Mouse (Mus musculus): ENCODE measurements at regions not wholly inside any gene's neighbourhood (a gene's known extent, or its start where the extent isn't known, plus 50 kb on each side); places are given as distances from the start of the nearest gene placed in this dataset.

- Histone ChIP-seq H3K9ac (ENCODE audit: insufficient read depth, low read depth) (no peak overlapping the region), H3K4me1 (ENCODE audit: control insufficient read depth in 1 of 2, insufficient read depth in 2 of 2) (no peaks in the 10 kb centered on the region), H3K27ac (ENCODE audit: insufficient read depth, low read depth) (no peak overlapping the region), H3K36me3 (replicated peaks in 1 of 2; ENCODE audit: control insufficient read depth in 1 of 2, insufficient read depth in 1 of 2, low read length in 1 of 2) (no peaks in the 10 kb centered on the region), H3K4me3 (replicated peaks in 1 of 3; ENCODE audit: low read depth in 2 of 3, low read length in 2 of 3, poor library complexity in 1 of 3) (no peak overlapping the region), H3K27me3 (replicated peaks) (no peaks in the 10 kb centered on the region), H3K79me2 (replicated peaks; ENCODE audit: control insufficient read depth, extremely low read depth, insufficient read depth, poor library complexity, severe bottlenecking) (no peaks in the 10 kb centered on the region), H3K4me2 (ENCODE audit: insufficient read depth, low read depth, poor library complexity, severe bottlenecking) (no peak overlapping the region), H3K9me3 (replicated peaks; ENCODE audit: low read length) (no peaks in the 10 kb centered on the region)
- no peak for TF ChIP-seq IRF4 (IDR thresholded peaks at IDR 0.05; ENCODE audit: low read depth, low read length)
- TF ChIP-seq RAD21 (IDR thresholded peaks at IDR 0.05; ENCODE audit: low read depth, low read length), result no peak
- no peak for TF ChIP-seq TBP (conservative IDR thresholded peaks at IDR 0.05; ENCODE audit: low read depth, low read length)
- no peak for TF ChIP-seq POLR2A (IDR thresholded peaks at IDR 0.05; ENCODE audit: low read depth, low read length)
- TF ChIP-seq USF1 (IDR thresholded peaks at IDR 0.05; ENCODE audit: low read depth, low read length), result no peak
- TF ChIP-seq JUN (IDR thresholded peaks at IDR 0.05; ENCODE audit: insufficient read depth, low read depth, low read length), result no peak
- TF ChIP-seq MAZ (IDR thresholded peaks at IDR 0.05; ENCODE audit: low read depth, low read length), result no peak
- no peak for TF ChIP-seq UBTF (IDR thresholded peaks at IDR 0.05; ENCODE audit: low read depth, low read length)
- no peak for TF ChIP-seq JUND (conservative IDR thresholded peaks at IDR 0.05; ENCODE audit: low read depth, low read length)
- TF ChIP-seq NELFE (IDR thresholded peaks at IDR 0.05; ENCODE audit: low read depth, low read length), result no peak
- TF ChIP-seq CTCF (conservative IDR thresholded peaks at IDR 0.05 in 1 of 2, IDR thresholded peaks at IDR 0.05 in 1 of 2; ENCODE audit: low read depth in 2 of 2, low read length in 2 of 2), result no peak
- no peak for TF ChIP-seq MXI1 (IDR thresholded peaks at IDR 0.05; ENCODE audit: low read depth, low read length)
- TF ChIP-seq MEF2A (IDR thresholded peaks at IDR 0.05; ENCODE audit: borderline replicate concordance, low read depth, low read length), result no peak
- no peak for TF ChIP-seq MAFK (IDR thresholded peaks at IDR 0.05; ENCODE audit: insufficient replicate concordance, low read length)
- no peak for TF ChIP-seq NRF1 (IDR thresholded peaks at IDR 0.05; ENCODE audit: low read depth, low read length)
- DNase-seq (ENCODE audit: extremely low read depth), result no peak
- dilution Hi-C loops (cut with MboI; ENCODE audit: extremely low pct_ligation_motif_present, extremely low pct_unique_long_range_greater_than_20kb, low sequenced_read_pairs), result no loop called here
- in situ Hi-C loops (cut with MboI; ENCODE audit: low pct_ligation_motif_present, low pct_unique_long_range_greater_than_20kb, low sequenced_read_pairs), result no loop called here
Observed at GRCm38 (mm10) chr1:77140906-77141305, 374.0 kb downstream of the Epha4 start.

- no peaks in the 10 kb centered on the region for H3K36me3 ChIP-seq (replicated peaks in 1 of 2; ENCODE audit: control insufficient read depth in 1 of 2, insufficient read depth in 1 of 2, low read length in 1 of 2)
- no peaks in the 10 kb centered on the region for H3K4me1 ChIP-seq (ENCODE audit: control insufficient read depth in 1 of 2, insufficient read depth in 2 of 2)
- H3K4me2 ChIP-seq (ENCODE audit: insufficient read depth, low read depth, poor library complexity, severe bottlenecking), result no peak overlapping the region
- no peak for TF ChIP-seq SIN3A (IDR thresholded peaks at IDR 0.05; ENCODE audit: low read length)
- TF ChIP-seq EP300 (IDR thresholded peaks at IDR 0.05; ENCODE audit: low read length), result no peak
- no peak for TF ChIP-seq ZNF384 (IDR thresholded peaks at IDR 0.05; ENCODE audit: low read depth, low read length)
- TF ChIP-seq USF2 (conservative IDR thresholded peaks at IDR 0.05; ENCODE audit: low read depth, low read length), result no peak
- TF ChIP-seq MEF2A (IDR thresholded peaks at IDR 0.05; ENCODE audit: borderline replicate concordance, low read depth, low read length), result no peak
- no peak for TF ChIP-seq ZC3H11A (IDR thresholded peaks at IDR 0.05; ENCODE audit: low read depth, low read length)
- TF ChIP-seq MAX (IDR thresholded peaks at IDR 0.05; ENCODE audit: low read length), result no peak
- no peak for TF ChIP-seq E2F4 (IDR thresholded peaks at IDR 0.05; ENCODE audit: insufficient replicate concordance, low read depth, low read length)
- TF ChIP-seq CHD2 (IDR thresholded peaks at IDR 0.05; ENCODE audit: low read length), result no peak
- TF ChIP-seq NRF1 (IDR thresholded peaks at IDR 0.05; ENCODE audit: low read depth, low read length), result no peak
- no peak for TF ChIP-seq POLR2AphosphoS2 (IDR thresholded peaks at IDR 0.05; ENCODE audit: low read depth, low read length)
- TF ChIP-seq POLR2A (IDR thresholded peaks at IDR 0.05; ENCODE audit: low read depth, low read length), result no peak
- TF ChIP-seq MXI1 (IDR thresholded peaks at IDR 0.05; ENCODE audit: low read depth, low read length), result no peak
- TF ChIP-seq RAD21 (IDR thresholded peaks at IDR 0.05; ENCODE audit: low read depth, low read length), result no peak
- TF ChIP-seq JUND (conservative IDR thresholded peaks at IDR 0.05; ENCODE audit: low read depth, low read length), result no peak
- TF ChIP-seq ELF1 (IDR thresholded peaks at IDR 0.05; ENCODE audit: low read depth, low read length), result no peak
- H3K4me3 ChIP-seq (replicated peaks in 1 of 3; ENCODE audit: low read depth in 2 of 3, low read length in 2 of 3, poor library complexity in 1 of 3), result no peak overlapping the region
- no peak overlapping the region for H3K27ac ChIP-seq (ENCODE audit: insufficient read depth, low read depth)
- no peaks in the 10 kb centered on the region for H3K79me2 ChIP-seq (replicated peaks; ENCODE audit: control insufficient read depth, extremely low read depth, insufficient read depth, poor library complexity, severe bottlenecking)
- dilution Hi-C loops (cut with MboI; ENCODE audit: extremely low pct_ligation_motif_present, extremely low pct_unique_long_range_greater_than_20kb, low sequenced_read_pairs) (no loop called here), in situ Hi-C loops (cut with MboI; ENCODE audit: low pct_ligation_motif_present, low pct_unique_long_range_greater_than_20kb, low sequenced_read_pairs) (no loop called here)
- no peak for DNase-seq (ENCODE audit: extremely low read depth)
- no peaks in the 10 kb centered on the region for H3K27me3 ChIP-seq (replicated peaks)
- no peak overlapping the region for H3K9ac ChIP-seq (ENCODE audit: insufficient read depth, low read depth)
- peaks cover 3% of the 10 kb centered on the region for H3K9me3 ChIP-seq (replicated peaks; ENCODE audit: low read length)
Observed at GRCm38 (mm10) chr1:77148052-77148451, 366.8 kb downstream of the Epha4 start.

Data from CH12.LX (cell line).